Mouse (Mus musculus): ENCODE measurements at regions not wholly inside any gene's neighbourhood (a gene's known extent, or its start where the extent isn't known, plus 50 kb on each side); places are given as distances from the start of the nearest gene placed in this dataset.
"Not testable (repeated sequence)": the region's sequence is repeated elsewhere in the genome, so short reads cannot be mapped to it uniquely, and the experiment has no call there.

- H3K36me3 ChIP-seq (ENCODE audit: control insufficient read depth, insufficient read depth); H3K79me2 ChIP-seq (ENCODE audit: control insufficient read depth, insufficient read depth); H3K27me3 ChIP-seq (ENCODE audit: control insufficient read depth, insufficient read depth, insufficient read length); H3ac ChIP-seq (ENCODE audit: control insufficient read depth, insufficient read length, low read depth); H3K4me3 ChIP-seq (ENCODE audit: insufficient read depth, poor library complexity, severe bottlenecking); H3K79me3 ChIP-seq (ENCODE audit: low read depth): not testable (repeated sequence)
Measured at GRCm38 (mm10) chr13:12940911-12941310, 64.3 kb downstream of the Prl2c2 start.

- not testable (repeated sequence) for H3K79me2 ChIP-seq (ENCODE audit: control insufficient read depth, insufficient read depth); H3K27me3 ChIP-seq (ENCODE audit: control insufficient read depth, insufficient read depth, insufficient read length)
Measured at GRCm38 (mm10) chr13:12935103-12935502, 70.1 kb downstream of the Prl2c2 start.

GRCm38 (mm10) chr13:12931907-12932617 lies 73.1 kb downstream of the Prl2c2 start:
- not testable (repeated sequence) for H3K36me3 ChIP-seq (ENCODE audit: control insufficient read depth, insufficient read depth); H3K4me3 ChIP-seq (ENCODE audit: insufficient read depth, poor library complexity, severe bottlenecking); H3K79me2 ChIP-seq (ENCODE audit: control insufficient read depth, insufficient read depth); H3K79me3 ChIP-seq (ENCODE audit: low read depth); H3K27me3 ChIP-seq (ENCODE audit: control insufficient read depth, insufficient read depth, insufficient read length); H3ac ChIP-seq (ENCODE audit: control insufficient read depth, insufficient read length, low read depth)
- TF ChIP-seq MAX (IDR thresholded peaks at IDR 0.05): peak; percentile 75

More at GRCm38 (mm10) chr13:12935103-12935502, 70.1 kb downstream of the Prl2c2 start:
- not testable (repeated sequence) for H3K36me3 ChIP-seq (ENCODE audit: control insufficient read depth, insufficient read depth); H3ac ChIP-seq (ENCODE audit: control insufficient read depth, insufficient read length, low read depth); H3K4me3 ChIP-seq (ENCODE audit: insufficient read depth, poor library complexity, severe bottlenecking); H3K79me3 ChIP-seq (ENCODE audit: low read depth)

GRCm38 (mm10) chr13:12930566-12930965 lies 74.6 kb downstream of the Prl2c2 start:
- Histone ChIP-seq H3K36me3 (ENCODE audit: control insufficient read depth, insufficient read depth) (no peaks in the 10 kb centered on the region), H3K27me3 (ENCODE audit: control insufficient read depth, insufficient read depth, insufficient read length) (no peaks in the 10 kb centered on the region), H3ac (ENCODE audit: control insufficient read depth, insufficient read length, low read depth) (no peak overlapping the region), H3K79me2 (ENCODE audit: control insufficient read depth, insufficient read depth) (no peaks in the 10 kb centered on the region), H3K79me3 (ENCODE audit: low read depth) (no peaks in the 10 kb centered on the region), H3K4me3 (ENCODE audit: insufficient read depth, poor library complexity, severe bottlenecking) (no peak overlapping the region)
- TF ChIP-seq USF1 (IDR thresholded peaks at IDR 0.05; ENCODE audit: low read depth): no peak
- no peak for TF ChIP-seq CTCF (IDR thresholded peaks at IDR 0.05; ENCODE audit: control insufficient read depth, insufficient read depth, insufficient read length)
- TF ChIP-seq CEBPB (IDR thresholded peaks at IDR 0.05; ENCODE audit: low read depth): no peak
- no peak for TF ChIP-seq MYOD1 (IDR thresholded peaks at IDR 0.05; ENCODE audit: control insufficient read depth, insufficient read length, low read depth)
- TF ChIP-seq MYOG (IDR thresholded peaks at IDR 0.05; ENCODE audit: control insufficient read depth, extremely low read depth, insufficient read length): no peak
- no peak for TF ChIP-seq FOSL1 (IDR thresholded peaks at IDR 0.05; ENCODE audit: insufficient read depth, low read length, poor library complexity, severe bottlenecking)
- TF ChIP-seq MAX (IDR thresholded peaks at IDR 0.05): no peak

GRCm38 (mm10) chr13:12929806-12930205 lies 75.4 kb downstream of the Prl2c2 start:
- Histone ChIP-seq H3K79me2 (ENCODE audit: control insufficient read depth, insufficient read depth) (no peaks in the 10 kb centered on the region), H3K27me3 (ENCODE audit: control insufficient read depth, insufficient read depth, insufficient read length) (no peaks in the 10 kb centered on the region), H3K36me3 (ENCODE audit: control insufficient read depth, insufficient read depth) (no peaks in the 10 kb centered on the region), H3K4me3 (ENCODE audit: insufficient read depth, poor library complexity, severe bottlenecking) (no peak overlapping the region), H3ac (ENCODE audit: control insufficient read depth, insufficient read length, low read depth) (no peak overlapping the region), H3K79me3 (ENCODE audit: low read depth) (no peaks in the 10 kb centered on the region)
- TF ChIP-seq CEBPB (IDR thresholded peaks at IDR 0.05; ENCODE audit: low read depth) (peak; percentile 2), USF1 (IDR thresholded peaks at IDR 0.05; ENCODE audit: low read depth) (no peak)

GRCm38 (mm10) chr13:12927587-12928345 lies 77.4 kb downstream of the Prl2c2 start:
- Histone ChIP-seq H3K36me3 (ENCODE audit: control insufficient read depth, insufficient read depth) (no peaks in the 10 kb centered on the region), H3ac (ENCODE audit: control insufficient read depth, insufficient read length, low read depth) (no peak overlapping the region), H3K79me2 (ENCODE audit: control insufficient read depth, insufficient read depth) (no peaks in the 10 kb centered on the region), H3K27me3 (ENCODE audit: control insufficient read depth, insufficient read depth, insufficient read length) (no peaks in the 10 kb centered on the region), H3K79me3 (ENCODE audit: low read depth) (no peaks in the 10 kb centered on the region), H3K4me3 (ENCODE audit: insufficient read depth, poor library complexity, severe bottlenecking) (no peak overlapping the region)
- no peak for TF ChIP-seq USF1 (IDR thresholded peaks at IDR 0.05; ENCODE audit: low read depth)
- TF ChIP-seq MYOG (IDR thresholded peaks at IDR 0.05; ENCODE audit: control insufficient read depth, extremely low read depth, insufficient read length): no peak
- no peak for TF ChIP-seq MAX (IDR thresholded peaks at IDR 0.05)
- no peak for TF ChIP-seq CEBPB (IDR thresholded peaks at IDR 0.05; ENCODE audit: low read depth)
- no peak for TF ChIP-seq FOSL1 (IDR thresholded peaks at IDR 0.05; ENCODE audit: insufficient read depth, low read length, poor library complexity, severe bottlenecking)
- no peak for TF ChIP-seq CTCF (IDR thresholded peaks at IDR 0.05; ENCODE audit: control insufficient read depth, insufficient read depth, insufficient read length)

Measured in C2C12 (cell line).